Mouse (Mus musculus) MEL (cell line): ENCODE data around the gene Wdr38.
A peak's percentile ranks its signal among the peaks of the same experiment; 100 is the strongest.
"Not testable (repeated sequence)": the region's sequence is repeated elsewhere in the genome, so short reads cannot be mapped to it uniquely, and the experiment has no call there.

Source experiments
- CHD2 ChIP-seq: IDR thresholded peaks from 2 replicates; pipeline ENCODE4 v1.6.1; 2011; ENCODE audit warnings: low read length, improper control_type of control experiment
- CTCF ChIP-seq, 3 experiments: IDR thresholded peaks in 2 of 3; conservative IDR thresholded peaks in 1 of 3; 2 replicates each; pipeline ENCODE4 v1.5.1; 2011 to 2012; ENCODE audit warnings: low read length in 3 of 3, low read depth in 2 of 3, mild to moderate bottlenecking in 2 of 3, improper control_type of control experiment in 1 of 3, inconsistent platforms in 1 of 3, mixed read lengths in 1 of 3, moderate library complexity in 1 of 3; ENCODE audit not compliant: control insufficient read depth in 1 of 3, insufficient read depth in 1 of 3, poor library complexity in 1 of 3, severe bottlenecking in 1 of 3
- E2F4 ChIP-seq: IDR thresholded peaks from 2 replicates; pipeline ENCODE4 v1.6.1; 2011; ENCODE audit warnings: low read depth, low read length, improper control_type of control experiment, borderline replicate concordance
- EP300 ChIP-seq, 2 experiments: IDR thresholded peaks; 2 replicates each; pipeline ENCODE4 v1.6.1; 2011; ENCODE audit warnings: improper control_type of control experiment in 2 of 2, low read length in 2 of 2, low read depth in 1 of 2, mild to moderate bottlenecking in 1 of 2
- GABPA ChIP-seq: IDR thresholded peaks from 2 replicates; pipeline ENCODE4 v1.6.1; 2012; ENCODE audit warnings: low read depth, mild to moderate bottlenecking, inconsistent platforms, low read length, improper control_type of control experiment, moderate library complexity
- GATA1 ChIP-seq: IDR thresholded peaks from 2 replicates; pipeline ENCODE4 v1.6.1; 2011; ENCODE audit warnings: low read depth, low read length, improper control_type of control experiment
- MEF2A ChIP-seq: IDR thresholded peaks from 2 replicates; pipeline ENCODE4 v1.6.1; 2014; ENCODE audit warnings: low read depth, mild to moderate bottlenecking, inconsistent platforms, low read length, improper control_type of control experiment; ENCODE audit not compliant: poor library complexity, insufficient replicate concordance, severe bottlenecking; ENCODE audit errors: extremely low read depth
- MXI1 ChIP-seq: IDR thresholded peaks from 2 replicates; pipeline ENCODE4 v1.6.1; 2011; ENCODE audit warnings: mild to moderate bottlenecking, low read depth, low read length, improper control_type of control experiment
- MYC ChIP-seq: IDR thresholded peaks from 2 replicates; pipeline ENCODE4 v1.6.1; 2011; ENCODE audit warnings: low read depth, mild to moderate bottlenecking, low read length, improper control_type of control experiment, moderate library complexity
- POLR2A ChIP-seq, 2 experiments: IDR thresholded peaks; 2 replicates each; pipeline ENCODE4 v1.6.1; 2011 to 2012; ENCODE audit warnings: low read length in 2 of 2, mild to moderate bottlenecking in 2 of 2, control low read depth in 1 of 2, improper control_type of control experiment in 1 of 2, low read depth in 1 of 2, moderate library complexity in 1 of 2; ENCODE audit not compliant: control insufficient read depth in 1 of 2, insufficient read depth in 1 of 2, poor library complexity in 1 of 2
- TBP ChIP-seq: IDR thresholded peaks from 2 replicates; pipeline ENCODE4 v1.8.0; 2011; ENCODE audit warnings: low read depth, low read length, improper control_type of control experiment

DNA sequence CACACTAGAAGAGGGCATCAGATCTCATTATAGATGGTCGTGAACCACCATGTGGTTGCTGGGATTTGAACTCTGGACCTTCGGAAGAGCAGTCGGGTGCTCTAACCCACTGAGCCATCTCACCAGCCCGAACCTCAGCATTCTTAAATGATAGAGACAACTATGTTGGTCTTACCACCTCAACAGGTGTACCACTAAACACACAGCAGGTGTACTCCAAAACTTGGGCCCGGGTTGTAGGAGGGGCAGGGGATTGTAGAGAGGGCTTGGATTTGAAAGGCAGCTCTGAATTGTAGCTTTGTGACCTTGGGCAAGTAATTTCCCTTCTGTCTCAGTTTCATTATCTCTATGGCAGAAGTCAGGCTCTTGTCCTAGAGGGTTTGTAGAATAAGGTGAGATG lies 12.9 kb downstream of the Wdr38 start:
- not testable (repeated sequence) for TF ChIP-seq E2F4; CTCF (IDR thresholded peaks at IDR 0.05 in 2 of 3, conservative IDR thresholded peaks at IDR 0.05 in 1 of 3; ENCODE audit: control insufficient read depth in 1 of 3, insufficient read depth in 1 of 3, low read depth in 2 of 3, low read length in 3 of 3, poor library complexity in 1 of 3, severe bottlenecking in 1 of 3); MYC; MEF2A; CHD2; MXI1; EP300 (IDR thresholded peaks at IDR 0.05; ENCODE audit: low read depth in 1 of 2, low read length in 2 of 2); POLR2A (IDR thresholded peaks at IDR 0.05; ENCODE audit: control insufficient read depth in 1 of 2, insufficient read depth in 1 of 2, low read depth in 1 of 2, low read length in 2 of 2, poor library complexity in 1 of 2); GATA1; GABPA
- TF ChIP-seq TBP = peak; percentile 52; the same call in 1 of the 2 replicates
